Mouse (Mus musculus): ENCODE results near the gene Ebf4. TPM values are rescaled to one million over a fixed set of nuclear protein-coding genes. Genes with fewer than 3 reads are reported as not detected.
"Not testable (repeated sequence)": the region's sequence is repeated elsewhere in the genome, so short reads cannot be mapped to it uniquely, and the experiment has no call there.

Gene Ebf4
- polyA plus RNA-seq, 1 experiment from 2014 or later: 0.05 TPM

DNA sequence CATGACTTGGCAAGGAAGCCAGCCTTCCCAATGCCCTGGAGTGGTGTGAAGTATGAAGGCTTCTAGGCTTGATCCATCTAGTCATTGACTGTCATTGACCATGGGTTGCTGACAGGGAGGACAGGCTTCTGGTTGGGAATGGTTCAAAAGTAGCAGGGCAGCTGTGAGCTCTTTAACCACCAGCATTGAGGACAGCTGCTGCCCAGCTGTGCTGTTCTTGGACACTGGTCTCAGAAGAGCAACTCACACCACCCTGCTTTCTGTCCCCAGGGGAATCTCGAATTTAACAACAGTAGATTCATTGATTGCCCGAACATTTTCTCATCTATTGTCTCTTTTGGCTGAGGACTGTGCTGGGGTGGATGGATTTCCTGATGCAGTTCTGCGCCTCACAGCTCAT is 58.9 kb downstream of the Ebf4 start:
- no peak for ATAC-seq (ENCODE audit: low read depth)

GRCm38 (mm10) chr2:130357551-130357950 is 62.6 kb downstream of the Ebf4 start:
- no peak overlapping the region for H3K4me2 ChIP-seq (ENCODE audit: low read depth, low read length)
- H3K4me1 ChIP-seq (ENCODE audit: control insufficient read depth, low read depth, low read length): no peaks in the 10 kb centered on the region
- peaks cover 41% of the 10 kb centered on the region for H3K27me3 ChIP-seq (ENCODE audit: control insufficient read depth, insufficient read depth, low read depth, low read length)
- H3K27ac ChIP-seq (ENCODE audit: low read length): no peak overlapping the region
- no peak for ATAC-seq (ENCODE audit: low read depth)
- H3K36me3 ChIP-seq (ENCODE audit: control insufficient read depth, insufficient read depth): no peaks in the 10 kb centered on the region
- no peak overlapping the region for H3K4me3 ChIP-seq (ENCODE audit: low read depth, low read length)
- H3K9me3 ChIP-seq (replicated peaks; ENCODE audit: control insufficient read depth, low read length): no peaks in the 10 kb centered on the region
- no peak overlapping the region for H3K9ac ChIP-seq (ENCODE audit: low read depth, low read length)
- 55% methylated on average over 5 of the region's 5 CpGs for WGBS (ENCODE audit: insufficient replicate concordance)

More for the DNA sequence above, 58.9 kb downstream of the Ebf4 start:
- H3K36me3 ChIP-seq (ENCODE audit: control insufficient read depth, insufficient read depth): no peaks in the 10 kb centered on the region
- no peak overlapping the region for H3K4me3 ChIP-seq (ENCODE audit: low read depth, low read length)
- H3K4me1 ChIP-seq (ENCODE audit: control insufficient read depth, low read depth, low read length): no peaks in the 10 kb centered on the region
- H3K27ac ChIP-seq (ENCODE audit: low read length): no peak overlapping the region
- peaks cover 6% of the 10 kb centered on the region for H3K27me3 ChIP-seq (ENCODE audit: control insufficient read depth, insufficient read depth, low read depth, low read length)
- no peak overlapping the region for H3K4me2 ChIP-seq (ENCODE audit: low read depth, low read length)
- WGBS (ENCODE audit: insufficient replicate concordance): 46% methylated on average over 3 of the region's 3 CpGs
- H3K9me3 ChIP-seq (replicated peaks; ENCODE audit: control insufficient read depth, low read length): no peaks in the 10 kb centered on the region
- no peak overlapping the region for H3K9ac ChIP-seq (ENCODE audit: low read depth, low read length)

- Histone ChIP-seq H3K36me3 (ENCODE audit: control insufficient read depth, insufficient read depth) (no peaks in the 10 kb centered on the region), H3K9ac (ENCODE audit: low read depth, low read length) (no peak overlapping the region), H3K9me3 (replicated peaks; ENCODE audit: control insufficient read depth, low read length) (no peaks in the 10 kb centered on the region), H3K4me1 (ENCODE audit: control insufficient read depth, low read depth, low read length) (no peaks in the 10 kb centered on the region), H3K4me2 (ENCODE audit: low read depth, low read length) (no peak overlapping the region), H3K4me3 (ENCODE audit: low read depth, low read length) (no peak overlapping the region), H3K27ac (ENCODE audit: low read length) (no peak overlapping the region), H3K27me3 (ENCODE audit: control insufficient read depth, insufficient read depth, low read depth, low read length) (peaks cover 54% of the 10 kb centered on the region)
- no peak for ATAC-seq (ENCODE audit: low read depth)
- WGBS (ENCODE audit: insufficient replicate concordance): 8% methylated on average over 5 of the region's 5 CpGs
These were observed 63.9 kb downstream of the Ebf4 start for GRCm38 (mm10) chr2:130358852-130359251.

GRCm38 (mm10) chr2:130362511-130363026 is 67.6 kb downstream of the Ebf4 start:
- Histone ChIP-seq H3K27ac (ENCODE audit: low read length) (no peak overlapping the region), H3K9ac (ENCODE audit: low read depth, low read length) (no peak overlapping the region), H3K4me2 (ENCODE audit: low read depth, low read length) (no peak overlapping the region), H3K27me3 (ENCODE audit: control insufficient read depth, insufficient read depth, low read depth, low read length) (peaks cover 75% of the 10 kb centered on the region), H3K36me3 (ENCODE audit: control insufficient read depth, insufficient read depth) (no peaks in the 10 kb centered on the region), H3K9me3 (replicated peaks; ENCODE audit: control insufficient read depth, low read length) (no peaks in the 10 kb centered on the region), H3K4me3 (ENCODE audit: low read depth, low read length) (no peak overlapping the region), H3K4me1 (ENCODE audit: control insufficient read depth, low read depth, low read length) (no peaks in the 10 kb centered on the region)
- no peak for ATAC-seq (ENCODE audit: low read depth)
- WGBS (ENCODE audit: insufficient replicate concordance): 3% methylated on average over 14 of the region's 14 CpGs

- WGBS (ENCODE audit: insufficient replicate concordance): 7% methylated on average over 30 of the region's 30 CpGs
- H3K4me3 ChIP-seq (ENCODE audit: low read depth, low read length): peak overlapping the region; percentile 15; the same call in 1 of the 2 replicates
- H3K4me2 ChIP-seq (ENCODE audit: low read depth, low read length): peak overlapping the region; percentile 20; the same call in 1 of the 2 replicates
- H3K27me3 ChIP-seq (ENCODE audit: control insufficient read depth, insufficient read depth, low read depth, low read length): peaks cover 55% of the 10 kb centered on the region
- no peaks in the 10 kb centered on the region for H3K9me3 ChIP-seq (replicated peaks; ENCODE audit: control insufficient read depth, low read length)
- ATAC-seq (ENCODE audit: low read depth): no peak
- no peaks in the 10 kb centered on the region for H3K36me3 ChIP-seq (ENCODE audit: control insufficient read depth, insufficient read depth)
- H3K9ac ChIP-seq (ENCODE audit: low read depth, low read length): no peak overlapping the region
- no peaks in the 10 kb centered on the region for H3K4me1 ChIP-seq (ENCODE audit: control insufficient read depth, low read depth, low read length)
- no peak overlapping the region for H3K27ac ChIP-seq (ENCODE audit: low read length)
These were observed 70.5 kb downstream of the Ebf4 start for GRCm38 (mm10) chr2:130365211-130366094.

DNA sequence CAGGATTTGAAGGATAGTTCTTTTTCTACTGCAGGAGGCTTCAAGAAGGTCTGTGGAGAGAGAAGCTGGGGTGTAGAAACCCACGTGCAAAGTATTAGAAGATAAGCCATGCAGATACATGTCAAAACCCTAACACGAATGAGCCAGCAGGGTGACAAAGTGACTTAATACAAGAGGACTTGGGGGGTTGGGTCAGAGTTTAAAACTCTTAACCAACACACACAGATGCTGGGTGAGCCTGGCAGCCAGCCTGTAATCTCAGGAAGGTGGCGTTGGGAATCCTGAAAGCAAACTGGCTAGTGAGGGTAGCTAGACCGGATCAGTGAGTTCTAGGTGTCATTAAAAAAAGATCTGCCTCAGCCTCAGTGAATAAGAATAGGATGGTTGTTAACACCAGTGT is 72.4 kb downstream of the Ebf4 start:
- H3K4me1 ChIP-seq (ENCODE audit: control insufficient read depth, low read depth, low read length): no peaks in the 10 kb centered on the region
- 36% methylated on average over 4 of the region's 4 CpGs for WGBS (ENCODE audit: insufficient replicate concordance)
- H3K27ac ChIP-seq (ENCODE audit: low read length): no peak overlapping the region
- ATAC-seq (ENCODE audit: low read depth): no peak
- no peak overlapping the region for H3K9ac ChIP-seq (ENCODE audit: low read depth, low read length)
- no peaks in the 10 kb centered on the region for H3K9me3 ChIP-seq (replicated peaks; ENCODE audit: control insufficient read depth, low read length)
- H3K36me3 ChIP-seq (ENCODE audit: control insufficient read depth, insufficient read depth): no peaks in the 10 kb centered on the region
- peaks cover 36% of the 10 kb centered on the region for H3K27me3 ChIP-seq (ENCODE audit: control insufficient read depth, insufficient read depth, low read depth, low read length)
- H3K4me3 ChIP-seq (ENCODE audit: low read depth, low read length): no peak overlapping the region
- no peak overlapping the region for H3K4me2 ChIP-seq (ENCODE audit: low read depth, low read length)

DNA sequence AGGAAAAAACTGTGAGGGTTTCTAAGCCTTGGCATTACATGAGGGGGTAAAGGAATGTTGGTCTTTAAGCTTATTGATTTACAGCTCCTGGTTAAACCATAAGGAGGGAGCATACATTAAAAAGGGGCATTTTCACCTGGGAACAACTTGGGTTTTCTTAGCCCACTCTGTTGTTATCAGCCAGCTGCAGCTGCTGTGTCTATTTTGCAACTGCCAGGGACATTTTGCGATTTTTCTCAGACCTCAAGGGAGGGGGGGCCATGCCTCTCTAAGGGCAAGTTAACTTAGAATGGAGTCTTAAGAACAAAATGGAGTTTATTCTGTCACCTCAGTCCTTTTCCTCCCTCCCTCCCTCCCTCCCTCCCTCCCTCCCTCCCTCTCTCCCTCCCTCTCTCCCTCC is 78.1 kb downstream of the Ebf4 start:
- H3K27me3 ChIP-seq (ENCODE audit: control insufficient read depth, insufficient read depth, low read depth, low read length); H3K27ac ChIP-seq (ENCODE audit: low read length); H3K9ac ChIP-seq (ENCODE audit: low read depth, low read length); H3K4me3 ChIP-seq (ENCODE audit: low read depth, low read length); H3K9me3 ChIP-seq (replicated peaks; ENCODE audit: control insufficient read depth, low read length); H3K4me2 ChIP-seq (ENCODE audit: low read depth, low read length); H3K36me3 ChIP-seq (ENCODE audit: control insufficient read depth, insufficient read depth); ATAC-seq (ENCODE audit: low read depth); H3K4me1 ChIP-seq (ENCODE audit: control insufficient read depth, low read depth, low read length): not testable (repeated sequence)
- 0% methylated on average over 1 of the region's 1 CpGs for WGBS (ENCODE audit: insufficient replicate concordance)

- H3K4me1 ChIP-seq (ENCODE audit: control insufficient read depth, low read depth, low read length): no peaks in the 10 kb centered on the region
- no peak overlapping the region for H3K4me3 ChIP-seq (ENCODE audit: low read depth, low read length)
- H3K36me3 ChIP-seq (ENCODE audit: control insufficient read depth, insufficient read depth): no peaks in the 10 kb centered on the region
- H3K27ac ChIP-seq (ENCODE audit: low read length): no peak overlapping the region
- WGBS (ENCODE audit: insufficient replicate concordance): 50% methylated on average over 4 of the region's 4 CpGs
- H3K9ac ChIP-seq (ENCODE audit: low read depth, low read length): no peak overlapping the region
- ATAC-seq (ENCODE audit: low read depth): no peak
- no peak overlapping the region for H3K4me2 ChIP-seq (ENCODE audit: low read depth, low read length)
- no peaks in the 10 kb centered on the region for H3K9me3 ChIP-seq (replicated peaks; ENCODE audit: control insufficient read depth, low read length)
- H3K27me3 ChIP-seq (ENCODE audit: control insufficient read depth, insufficient read depth, low read depth, low read length): no peaks in the 10 kb centered on the region
These were observed 80.0 kb downstream of the Ebf4 start for GRCm38 (mm10) chr2:130374951-130375350.

DNA sequence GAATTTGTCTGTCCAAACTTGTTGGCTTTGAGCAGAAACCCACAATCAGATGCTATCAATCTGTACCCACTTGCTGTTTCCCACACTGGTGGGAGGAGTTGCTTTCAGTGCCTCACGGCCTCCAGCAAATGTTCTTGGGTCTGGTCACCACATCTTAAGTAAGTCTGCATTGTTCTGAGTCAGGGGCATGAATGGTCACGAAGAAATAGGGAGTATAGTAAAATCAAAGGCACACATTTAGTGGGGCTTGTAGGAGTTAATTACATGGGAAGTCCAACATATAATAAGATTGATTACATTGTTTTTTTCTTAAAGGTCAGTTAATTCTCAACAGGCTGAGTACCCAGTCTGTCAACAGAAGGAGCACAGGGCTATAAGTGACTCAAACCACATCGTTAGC is 88.2 kb downstream of the Ebf4 start:
- 46% methylated on average over 3 of the region's 3 CpGs for WGBS (ENCODE audit: insufficient replicate concordance)
- H3K4me2 ChIP-seq (ENCODE audit: low read depth, low read length): no peak overlapping the region
- no peak for ATAC-seq (ENCODE audit: low read depth)

More for the DNA sequence above, 88.2 kb downstream of the Ebf4 start:
- Histone ChIP-seq H3K9me3 (replicated peaks; ENCODE audit: control insufficient read depth, low read length) (no peaks in the 10 kb centered on the region), H3K4me3 (ENCODE audit: low read depth, low read length) (no peak overlapping the region), H3K9ac (ENCODE audit: low read depth, low read length) (no peak overlapping the region), H3K27me3 (ENCODE audit: control insufficient read depth, insufficient read depth, low read depth, low read length) (no peaks in the 10 kb centered on the region), H3K27ac (ENCODE audit: low read length) (no peak overlapping the region), H3K36me3 (ENCODE audit: control insufficient read depth, insufficient read depth) (no peaks in the 10 kb centered on the region), H3K4me1 (ENCODE audit: control insufficient read depth, low read depth, low read length) (no peaks in the 10 kb centered on the region)

Data from liver, embryonic 16.5 days (tissue).